Mouse (Mus musculus): Measurements from ENCODE around the gene Kcnh5. TPM values are rescaled to one million over a fixed set of nuclear protein-coding genes. Genes with fewer than 3 reads are reported as not detected.

The Kcnh5 gene
- 0.33 TPM in 2 replicates for polyA plus RNA-seq (2014; fragmentation: Nextera tagmentation; extraction: Ambion mirVana)

- ATAC-seq (ENCODE audit: low FRiP score) (peak; percentile 95), DNase-seq (ENCODE audit: low spot score, missing footprints) (peak; percentile 98)
- under 1% methylated on average over 49 of the region's 52 CpGs for WGBS
- Histone ChIP-seq H3K9ac (ENCODE audit: low read length) (peak within 1 kb of the TSS; percentile 47), H3K4me1 (ENCODE audit: control insufficient read depth, insufficient read depth, low read length) (peaks cover 6% of the 10 kb centered on the region), H3K9me3 (ENCODE audit: control insufficient read depth, low read length) (no peaks in the 10 kb centered on the region), H3K4me3 (ENCODE audit: low read depth, low read length) (peak within 1 kb of the TSS; percentile 58), H3K36me3 (ENCODE audit: control insufficient read depth, insufficient read depth, low read length) (no peaks in the 10 kb centered on the region), H3K27ac (ENCODE audit: low read depth, low read length) (peak within 1 kb of the TSS; percentile 35), H3K27me3 (ENCODE audit: control insufficient read depth, insufficient read depth, low read length) (peaks cover 5% of the 10 kb centered on the region; the same call in 1 of the 2 replicates), H3K4me2 (peak within 1 kb of the TSS; percentile 93)
These were observed at the start of gene Kcnh5 for GRCm38 (mm10) chr12:75176691-75177645. Gene Kcnh5, minus strand, starts transcription at chr12:75177332.

- Histone ChIP-seq H3K9ac (ENCODE audit: low read length) (no peak overlapping the region), H3K36me3 (ENCODE audit: control insufficient read depth, insufficient read depth, low read length) (no peaks in the 10 kb centered on the region), H3K27me3 (ENCODE audit: control insufficient read depth, insufficient read depth, low read length) (no peaks in the 10 kb centered on the region), H3K27ac (ENCODE audit: low read depth, low read length) (no peak overlapping the region), H3K4me3 (ENCODE audit: low read depth, low read length) (no peak overlapping the region), H3K4me1 (ENCODE audit: control insufficient read depth, insufficient read depth, low read length) (no peaks in the 10 kb centered on the region), H3K4me2 (no peak overlapping the region), H3K9me3 (ENCODE audit: control insufficient read depth, low read length) (no peaks in the 10 kb centered on the region)
- WGBS: 83% methylated on average over 1 of the region's 1 CpGs
- ATAC-seq (ENCODE audit: low FRiP score) (no peak), DNase-seq (ENCODE audit: low spot score, missing footprints) (no peak)
These were observed 46.8 kb upstream of the Kcnh5 start for GRCm38 (mm10) chr12:75223966-75224365.

GRCm38 (mm10) chr12:75189413-75189812, 12.3 kb upstream of the Kcnh5 start:
- Histone ChIP-seq H3K27ac (ENCODE audit: low read depth, low read length) (no peak overlapping the region), H3K4me3 (ENCODE audit: low read depth, low read length) (no peak overlapping the region), H3K4me2 (no peak overlapping the region), H3K27me3 (ENCODE audit: control insufficient read depth, insufficient read depth, low read length) (no peaks in the 10 kb centered on the region), H3K9ac (ENCODE audit: low read length) (no peak overlapping the region), H3K9me3 (ENCODE audit: control insufficient read depth, low read length) (no peaks in the 10 kb centered on the region), H3K36me3 (ENCODE audit: control insufficient read depth, insufficient read depth, low read length) (no peaks in the 10 kb centered on the region), H3K4me1 (ENCODE audit: control insufficient read depth, insufficient read depth, low read length) (no peaks in the 10 kb centered on the region)
- WGBS: 39% methylated on average over 2 of the region's 2 CpGs
- ATAC-seq (ENCODE audit: low FRiP score) (no peak), DNase-seq (ENCODE audit: low spot score, missing footprints) (no peak)

GRCm38 (mm10) chr12:75182646-75183045, 5.5 kb upstream of the Kcnh5 start:
- DNase-seq (ENCODE audit: low spot score, missing footprints): no peak
- WGBS: 80% methylated on average over 7 of the region's 7 CpGs
- Histone ChIP-seq H3K9me3 (ENCODE audit: control insufficient read depth, low read length) (no peaks in the 10 kb centered on the region), H3K4me2 (no peak overlapping the region), H3K27me3 (ENCODE audit: control insufficient read depth, insufficient read depth, low read length) (peaks cover 3% of the 10 kb centered on the region; the same call in 1 of the 2 replicates), H3K4me3 (ENCODE audit: low read depth, low read length) (no peak overlapping the region), H3K36me3 (ENCODE audit: control insufficient read depth, insufficient read depth, low read length) (no peaks in the 10 kb centered on the region), H3K27ac (ENCODE audit: low read depth, low read length) (no peak overlapping the region), H3K4me1 (ENCODE audit: control insufficient read depth, insufficient read depth, low read length) (peaks cover 4% of the 10 kb centered on the region), H3K9ac (ENCODE audit: low read length) (no peak overlapping the region)
- no peak for ATAC-seq (ENCODE audit: low FRiP score)

- H3K27ac ChIP-seq (ENCODE audit: low read depth, low read length): no peak overlapping the region
- WGBS: 68% methylated on average over 8 of the region's 8 CpGs
- no peaks in the 10 kb centered on the region for H3K9me3 ChIP-seq (ENCODE audit: control insufficient read depth, low read length)
- DNase-seq (ENCODE audit: low spot score, missing footprints): no peak
- no peak overlapping the region for H3K9ac ChIP-seq (ENCODE audit: low read length)
- ATAC-seq (ENCODE audit: low FRiP score): no peak
- H3K36me3 ChIP-seq (ENCODE audit: control insufficient read depth, insufficient read depth, low read length): no peaks in the 10 kb centered on the region
- peaks cover 6% of the 10 kb centered on the region for H3K4me1 ChIP-seq (ENCODE audit: control insufficient read depth, insufficient read depth, low read length)
- no peak overlapping the region for H3K4me3 ChIP-seq (ENCODE audit: low read depth, low read length)
- no peak overlapping the region for H3K4me2 ChIP-seq
- peaks cover 5% of the 10 kb centered on the region; the same call in 1 of the 2 replicates for H3K27me3 ChIP-seq (ENCODE audit: control insufficient read depth, insufficient read depth, low read length)
These were observed 2.4 kb upstream of the Kcnh5 start for GRCm38 (mm10) chr12:75179491-75179890.

- DNase-seq (ENCODE audit: low spot score, missing footprints) (no peak), ATAC-seq (ENCODE audit: low FRiP score) (no peak)
- no peak overlapping the region for H3K27ac ChIP-seq (ENCODE audit: low read depth, low read length)
- no peaks in the 10 kb centered on the region for H3K9me3 ChIP-seq (ENCODE audit: control insufficient read depth, low read length)
- WGBS: 1% methylated on average over 13 of the region's 13 CpGs
- H3K9ac ChIP-seq (ENCODE audit: low read length): peak overlapping the region; percentile 47
- peak overlapping the region; percentile 58 for H3K4me3 ChIP-seq (ENCODE audit: low read depth, low read length)
- H3K36me3 ChIP-seq (ENCODE audit: control insufficient read depth, insufficient read depth, low read length): no peaks in the 10 kb centered on the region
- H3K4me1 ChIP-seq (ENCODE audit: control insufficient read depth, insufficient read depth, low read length): peaks cover 6% of the 10 kb centered on the region
- H3K4me2 ChIP-seq: peak overlapping the region; percentile 93
- peaks cover 5% of the 10 kb centered on the region; the same call in 1 of the 2 replicates for H3K27me3 ChIP-seq (ENCODE audit: control insufficient read depth, insufficient read depth, low read length)
These were observed 506 bp upstream of the Kcnh5 start for GRCm38 (mm10) chr12:75177646-75178030.

- peaks cover 5% of the 10 kb centered on the region; the same call in 1 of the 2 replicates for H3K27me3 ChIP-seq (ENCODE audit: control insufficient read depth, insufficient read depth, low read length)
- H3K9ac ChIP-seq (ENCODE audit: low read length): peak overlapping the region; percentile 47
- peaks cover 6% of the 10 kb centered on the region for H3K4me1 ChIP-seq (ENCODE audit: control insufficient read depth, insufficient read depth, low read length)
- peak overlapping the region; percentile 58 for H3K4me3 ChIP-seq (ENCODE audit: low read depth, low read length)
- H3K27ac ChIP-seq (ENCODE audit: low read depth, low read length): no peak overlapping the region; the same call in 1 of the 2 replicates
- H3K36me3 ChIP-seq (ENCODE audit: control insufficient read depth, insufficient read depth, low read length): no peaks in the 10 kb centered on the region
- WGBS: 3% methylated on average over 19 of the region's 19 CpGs
- peak; percentile 66 for ATAC-seq (ENCODE audit: low FRiP score)
- no peaks in the 10 kb centered on the region for H3K9me3 ChIP-seq (ENCODE audit: control insufficient read depth, low read length)
- DNase-seq (ENCODE audit: low spot score, missing footprints): peak; percentile 92
- peak overlapping the region; percentile 93 for H3K4me2 ChIP-seq
These were observed 1.1 kb downstream of the Kcnh5 start for GRCm38 (mm10) chr12:75175931-75176565.

GRCm38 (mm10) chr12:75170970-75171369, 6.2 kb downstream of the Kcnh5 start:
- WGBS: 28% methylated on average over 2 of the region's 2 CpGs
- H3K9me3 ChIP-seq (ENCODE audit: control insufficient read depth, low read length): no peaks in the 10 kb centered on the region; the same call in 1 of the 2 replicates
- no peaks in the 10 kb centered on the region for H3K36me3 ChIP-seq (ENCODE audit: control insufficient read depth, insufficient read depth, low read length)
- DNase-seq (ENCODE audit: low spot score, missing footprints) (no peak), ATAC-seq (ENCODE audit: low FRiP score) (0 out of 2 replicates have a peak, but pooled peaks have one; percentile 35)
- H3K4me2 ChIP-seq: no peak overlapping the region
- peaks cover 2% of the 10 kb centered on the region; the same call in 1 of the 2 replicates for H3K27me3 ChIP-seq (ENCODE audit: control insufficient read depth, insufficient read depth, low read length)
- no peak overlapping the region for H3K4me3 ChIP-seq (ENCODE audit: low read depth, low read length)
- no peak overlapping the region for H3K27ac ChIP-seq (ENCODE audit: low read depth, low read length)
- no peak overlapping the region for H3K9ac ChIP-seq (ENCODE audit: low read length)
- H3K4me1 ChIP-seq (ENCODE audit: control insufficient read depth, insufficient read depth, low read length): no peaks in the 10 kb centered on the region

All from midbrain, embryonic 11.5 days (tissue).